Mouse (Mus musculus) heart, embryonic 16.5 days (tissue): ENCODE results near the gene Hist1h1t. TPM values are rescaled to one million over a fixed set of nuclear protein-coding genes. Genes with fewer than 3 reads are reported as not detected.
A peak's percentile ranks its signal among the peaks of the same experiment; 100 is the strongest.
"Not testable (repeated sequence)": the region's sequence is repeated elsewhere in the genome, so short reads cannot be mapped to it uniquely, and the experiment has no call there.

Experiments used
- ATAC-seq: fragments of 200-750 bp; cut with Nextera tagmentation; replicated peaks from 2 replicates; pipeline ENCODE4 v1.8.0; 2017; ENCODE audit warnings: moderate number of reproducible peaks; ENCODE audit not compliant: insufficient read depth, low FRiP score; ENCODE audit errors: extremely low read depth
- H3K27ac ChIP-seq: fragments of 300-500 bp; sonication (generic); 2 replicates; pipeline ENCODE4 v1.5.1; 2014; ENCODE audit warnings: mild to moderate bottlenecking, low read length, control low read depth, moderate library complexity
- H3K27me3 ChIP-seq: fragments of 300-500 bp; sonication (generic); 2 replicates; pipeline ENCODE4 v1.6.1; 2014; ENCODE audit warnings: low read length, mixed read lengths; ENCODE audit not compliant: control insufficient read depth, insufficient read depth
- H3K36me3 ChIP-seq: fragments of 300-500 bp; sonication (generic); 2 replicates; pipeline ENCODE4 v1.6.1; 2014; ENCODE audit not compliant: control insufficient read depth, insufficient read depth
- H3K4me1 ChIP-seq: fragments of 300-500 bp; sonication (generic); 2 replicates; pipeline ENCODE4 v1.6.1; 2014; ENCODE audit warnings: low read length, mixed read lengths; ENCODE audit not compliant: control insufficient read depth, insufficient read depth
- H3K4me2 ChIP-seq: fragments of 300-500 bp; sonication (generic); 2 replicates; pipeline ENCODE4 v1.6.1; 2014; ENCODE audit warnings: low read depth, mild to moderate bottlenecking, control low read depth, low read length
- H3K4me3 ChIP-seq: fragments of 300-500 bp; sonication (generic); 2 replicates; pipeline ENCODE4 v1.5.1; 2014; ENCODE audit warnings: mild to moderate bottlenecking, control low read depth, low read length
- H3K9ac ChIP-seq: fragments of 300-500 bp; sonication (generic); 2 replicates; pipeline ENCODE4 v1.6.1; 2014; ENCODE audit warnings: low read length, control low read depth
- H3K9me3 ChIP-seq: fragments of 300-500 bp; sonication (generic); replicated peaks from 2 replicates; pipeline ENCODE4 v1.6.1; 2016; ENCODE audit warnings: low read length; ENCODE audit not compliant: control insufficient read depth
- WGBS: fragments of 180-500 bp; shearing (Covaris S2); extraction: QIAGEN DNeasy Blood & Tissue Kit; methylation state at CpG from one replicate; pipeline ENCODE4 v1.1.7; 2014; 5-methylcytosine and 5-hydroxymethylcytosine counted together
- polyA plus RNA-seq: library from polyadenylated mRNA; unstranded; fragments of >200 nt; fragmentation: Nextera tagmentation; extraction: Ambion mirVana; gene quantifications from 2 replicates; pipeline ENCODE4 v1.2.1, GENCODE M21; 2015

The Hist1h1t gene
- polyA plus RNA-seq, 1 experiment from 2014 or later = not detected

- H3K9me3 ChIP-seq = no peaks in the 10 kb centered on the region
- no peak overlapping the region for H3K27ac ChIP-seq
- no peak overlapping the region for H3K9ac ChIP-seq
- WGBS = 93% methylated on average over 12 of the region's 12 CpGs
- H3K4me3 ChIP-seq = no peak overlapping the region
- H3K4me1 ChIP-seq = peaks cover 12% of the 10 kb centered on the region
- no peaks in the 10 kb centered on the region for H3K27me3 ChIP-seq
- H3K36me3 ChIP-seq = no peaks in the 10 kb centered on the region
- no peak for ATAC-seq
- no peak overlapping the region for H3K4me2 ChIP-seq
Observed at GRCm38 (mm10) chr13:23706771-23707170, 11.2 kb downstream of the Hist1h1t start.

- Histone ChIP-seq H3K27me3 (no peaks in the 10 kb centered on the region), H3K9ac (no peak overlapping the region), H3K9me3 (no peaks in the 10 kb centered on the region), H3K4me2 (no peak overlapping the region), H3K36me3 (no peaks in the 10 kb centered on the region), H3K4me3 (no peak overlapping the region), H3K4me1 (peaks cover 12% of the 10 kb centered on the region), H3K27ac (no peak overlapping the region; the same call in 1 of the 2 replicates)
- no peak for ATAC-seq
- 75% methylated on average over 4 of the region's 4 CpGs for WGBS
Observed at GRCm38 (mm10) chr13:23708041-23708440, 12.4 kb downstream of the Hist1h1t start.

- WGBS = 50% methylated on average over 4 of the region's 4 CpGs
- H3K4me3 ChIP-seq = no peak overlapping the region
- ATAC-seq = no peak
- H3K9me3 ChIP-seq = no peaks in the 10 kb centered on the region
- H3K27me3 ChIP-seq = no peaks in the 10 kb centered on the region
- no peak overlapping the region for H3K9ac ChIP-seq
- H3K4me1 ChIP-seq = peaks cover 12% of the 10 kb centered on the region
- no peak overlapping the region; the same call in 1 of the 2 replicates for H3K27ac ChIP-seq
- H3K4me2 ChIP-seq = no peak overlapping the region
- H3K36me3 ChIP-seq = no peaks in the 10 kb centered on the region
Observed at GRCm38 (mm10) chr13:23708654-23709053, 13.0 kb downstream of the Hist1h1t start.

- peak overlapping the region; percentile 61 for H3K27ac ChIP-seq
- peaks cover 12% of the 10 kb centered on the region for H3K4me1 ChIP-seq
- H3K9ac ChIP-seq = peak overlapping the region; percentile 79
- H3K36me3 ChIP-seq = no peaks in the 10 kb centered on the region
- ATAC-seq = no peak
- no peaks in the 10 kb centered on the region for H3K27me3 ChIP-seq
- no peaks in the 10 kb centered on the region for H3K9me3 ChIP-seq
- peak overlapping the region; percentile 91 for H3K4me2 ChIP-seq
- WGBS = 32% methylated on average over 15 of the region's 15 CpGs
- H3K4me3 ChIP-seq = peak overlapping the region; percentile 65
Observed at GRCm38 (mm10) chr13:23709714-23710373, 14.2 kb downstream of the Hist1h1t start.

GRCm38 (mm10) chr13:23710374-23711089 lies 14.9 kb downstream of the Hist1h1t start, which contains the start of gene Hfe:
Hfe (minus strand) TSS chr13:23710854.
- peak within 1 kb of the TSS; percentile 79 for H3K9ac ChIP-seq
- peak within 1 kb of the TSS; percentile 91 for H3K4me2 ChIP-seq
- H3K4me1 ChIP-seq = peaks cover 12% of the 10 kb centered on the region
- H3K27ac ChIP-seq = peak within 1 kb of the TSS; percentile 61
- ATAC-seq = peak; percentile 61
- no peaks in the 10 kb centered on the region for H3K36me3 ChIP-seq
- WGBS = 3% methylated on average over 17 of the region's 17 CpGs
- peak within 1 kb of the TSS; percentile 65 for H3K4me3 ChIP-seq
- no peaks in the 10 kb centered on the region for H3K9me3 ChIP-seq
- H3K27me3 ChIP-seq = no peaks in the 10 kb centered on the region

- H3K36me3 ChIP-seq = no peaks in the 10 kb centered on the region
Observed at GRCm38 (mm10) chr13:23716261-23717042, 20.8 kb downstream of the Hist1h1t start.

GRCm38 (mm10) chr13:23717176-23717575 lies 21.6 kb downstream of the Hist1h1t start:
- 49% methylated on average over 11 of the region's 11 CpGs for WGBS
- Histone ChIP-seq H3K27me3 (no peaks in the 10 kb centered on the region), H3K4me1 (no peaks in the 10 kb centered on the region), H3K4me3 (no peak overlapping the region), H3K9ac (no peak overlapping the region), H3K4me2 (no peak overlapping the region), H3K9me3 (no peaks in the 10 kb centered on the region), H3K27ac (no peak overlapping the region), H3K36me3 (no peaks in the 10 kb centered on the region)
- ATAC-seq = no peak

More at GRCm38 (mm10) chr13:23716261-23717042, 20.8 kb downstream of the Hist1h1t start:
- Histone ChIP-seq H3K4me2 (no peak overlapping the region), H3K4me1 (no peaks in the 10 kb centered on the region), H3K4me3 (no peak overlapping the region), H3K27me3 (no peaks in the 10 kb centered on the region), H3K9me3 (no peaks in the 10 kb centered on the region), H3K27ac (no peak overlapping the region), H3K9ac (no peak overlapping the region)
- no peak for ATAC-seq
- WGBS = 52% methylated on average over 5 of the region's 5 CpGs

- not testable (repeated sequence) for H3K36me3 ChIP-seq, H3K27me3 ChIP-seq, H3K27ac ChIP-seq, ATAC-seq, H3K9ac ChIP-seq, H3K4me1 ChIP-seq, H3K4me3 ChIP-seq, H3K4me2 ChIP-seq, H3K9me3 ChIP-seq
- WGBS = 29% methylated on average over 2 of the region's 2 CpGs
Observed at GRCm38 (mm10) chr13:23717593-23718245, 22.1 kb downstream of the Hist1h1t start.
